Mouse (Mus musculus) kidney, postnatal 0 days (tissue): ENCODE results near the gene Tbx5. TPM values are rescaled to one million over a fixed set of nuclear protein-coding genes. Genes with fewer than 3 reads are reported as not detected.

ENCODE experiments used
- ATAC-seq: fragments of 200-750 bp; cut with Nextera tagmentation; replicated peaks from 2 replicates; pipeline ENCODE4 v1.8.0; 2017; ENCODE audit warnings: low read depth, moderate number of reproducible peaks, moderate TSS enrichment, moderate library complexity; ENCODE audit not compliant: low FRiP score
- DNase-seq: peaks from one replicate; pipeline ENCODE4 v3.0.0-alpha.2; 2016; ENCODE audit warnings: low spot score
- H3K27ac ChIP-seq: fragments of 300-500 bp; sonication (generic); 2 replicates; pipeline ENCODE4 v1.5.1; 2014; ENCODE audit warnings: mild to moderate bottlenecking
- H3K27me3 ChIP-seq: fragments of 300-500 bp; sonication (generic); 2 replicates; pipeline ENCODE4 v1.6.1; 2014; ENCODE audit warnings: low read length, mixed read lengths; ENCODE audit not compliant: insufficient read depth
- H3K36me3 ChIP-seq: fragments of 300-500 bp; sonication (generic); 2 replicates; pipeline ENCODE4 v1.6.1; 2014; ENCODE audit warnings: low read length, mixed read lengths; ENCODE audit not compliant: insufficient read depth
- H3K4me1 ChIP-seq: fragments of 300-500 bp; sonication (generic); replicated peaks from 2 replicates; pipeline ENCODE4 v1.6.1; 2014; ENCODE audit warnings: antibody characterized with exemption, low read length, mixed read lengths; ENCODE audit not compliant: insufficient read depth
- H3K4me2 ChIP-seq: fragments of 300-500 bp; sonication (generic); 2 replicates; pipeline ENCODE4 v1.6.1; 2014; ENCODE audit warnings: mild to moderate bottlenecking, low read length, moderate library complexity, mixed read lengths
- H3K4me3 ChIP-seq: fragments of 300-500 bp; sonication (generic); replicated peaks from 2 replicates; pipeline ENCODE4 v1.5.1; 2014; ENCODE audit warnings: low read depth, low read length
- H3K9ac ChIP-seq: fragments of 300-500 bp; sonication (generic); 2 replicates; pipeline ENCODE4 v1.6.1; 2014; ENCODE audit warnings: low read depth, low read length
- H3K9me3 ChIP-seq: fragments of 300-500 bp; sonication (generic); replicated peaks from 2 replicates; pipeline ENCODE4 v1.6.1; 2016; ENCODE audit warnings: low read length, inconsistent platforms, mixed read lengths
- CTCF ChIP-seq: IDR thresholded peaks from 2 replicates; pipeline ENCODE4 v1.5.1; 2016; ENCODE audit warnings: antibody characterized with exemption, low read depth, mild to moderate bottlenecking, moderate library complexity
- WGBS: fragments of 180-500 bp; shearing (Covaris S2); extraction: QIAGEN DNeasy Blood & Tissue Kit; methylation state at CpG from one replicate; pipeline ENCODE4 v1.1.7; 2014; 5-methylcytosine and 5-hydroxymethylcytosine counted together
- polyA plus RNA-seq: library from polyadenylated mRNA; unstranded; fragments of >200 nt; fragmentation: Nextera tagmentation; extraction: Ambion mirVana; gene quantifications from 2 replicates; pipeline ENCODE4 v1.2.1, GENCODE M21; 2015

The Tbx5 gene
- polyA plus RNA-seq, 1 experiment from 2014 or later: not detected

DNA sequence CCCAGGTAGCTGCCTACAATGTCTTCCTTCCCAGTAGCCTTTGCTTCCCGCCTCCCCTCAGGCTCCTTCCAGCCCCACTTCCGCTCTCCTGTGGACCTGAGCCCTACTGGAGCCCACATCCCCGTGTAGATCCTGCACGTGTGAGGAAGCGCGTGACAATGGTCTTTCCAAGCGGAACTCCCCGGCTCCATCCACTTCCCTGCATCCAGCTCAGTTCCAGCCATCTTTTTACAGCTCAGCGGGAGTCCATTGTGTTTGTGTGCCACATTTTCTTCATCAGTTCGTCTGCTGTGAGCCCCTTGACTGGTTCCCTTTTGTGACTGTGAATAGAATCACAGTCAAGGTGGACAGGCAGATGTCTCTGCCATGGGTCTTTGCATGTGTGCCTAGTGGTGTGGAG lies 88.5 kb downstream of the Tbx5 start:
- H3K36me3 ChIP-seq: no peaks in the 10 kb centered on the region
- TF ChIP-seq CTCF: no peak
- no peak overlapping the region for H3K9ac ChIP-seq
- ATAC-seq (no peak), DNase-seq (no peak)
- no peaks in the 10 kb centered on the region for H3K27me3 ChIP-seq
- no peak overlapping the region for H3K4me2 ChIP-seq
- no peaks in the 10 kb centered on the region for H3K9me3 ChIP-seq
- no peaks in the 10 kb centered on the region for H3K4me1 ChIP-seq
- H3K27ac ChIP-seq: no peak overlapping the region
- WGBS: 81% methylated on average over 10 of the region's 10 CpGs
- no peak overlapping the region for H3K4me3 ChIP-seq

GRCm38 (mm10) chr5:119922229-119922628 lies 89.8 kb downstream of the Tbx5 start:
- no peaks in the 10 kb centered on the region for H3K9me3 ChIP-seq
- H3K27ac ChIP-seq: no peak overlapping the region
- DNase-seq (no peak), ATAC-seq (no peak)
- 57% methylated on average over 11 of the region's 11 CpGs for WGBS
- no peak overlapping the region for H3K4me2 ChIP-seq
- no peak for TF ChIP-seq CTCF
- H3K4me1 ChIP-seq: no peaks in the 10 kb centered on the region
- no peak overlapping the region for H3K4me3 ChIP-seq
- H3K36me3 ChIP-seq: no peaks in the 10 kb centered on the region
- H3K27me3 ChIP-seq: no peaks in the 10 kb centered on the region
- no peak overlapping the region for H3K9ac ChIP-seq

Other genes starting within 250 kb of the Tbx5 start
- 32.9 and 36.8 TPM in 2 replicates for gene Tbx3, start 162.0 kb upstream of the Tbx5 start, polyA plus RNA-seq